Mouse (Mus musculus): Measurements from ENCODE around the gene Vps25. TPM values are rescaled to one million over a fixed set of nuclear protein-coding genes. Genes with fewer than 3 reads are reported as not detected.

Gene Vps25
- polyA plus RNA-seq, 1 experiment from 2014 or later: 133 TPM

GRCm38 (mm10) chr11:101295191-101295590 is 41.7 kb downstream of the Vps25 start:
- H3K9ac ChIP-seq (ENCODE audit: low read length): no peak overlapping the region
- H3K4me2 ChIP-seq (ENCODE audit: low read depth, low read length): no peak overlapping the region
- no peaks in the 10 kb centered on the region for H3K27me3 ChIP-seq (ENCODE audit: control insufficient read depth, insufficient read depth, low read length)
- H3K36me3 ChIP-seq (ENCODE audit: control insufficient read depth, insufficient read depth, low read length): peaks cover 13% of the 10 kb centered on the region; the same call in 1 of the 2 replicates
- H3K4me1 ChIP-seq (ENCODE audit: control insufficient read depth, insufficient read depth, low read length): no peaks in the 10 kb centered on the region
- ATAC-seq (ENCODE audit: insufficient read depth, low FRiP score): no peak
- WGBS: 94% methylated on average over 8 of the region's 8 CpGs
- no peak overlapping the region for H3K4me3 ChIP-seq (replicated peaks; ENCODE audit: low read length)
- H3K27ac ChIP-seq (ENCODE audit: low read length): no peak overlapping the region
- no peaks in the 10 kb centered on the region for H3K9me3 ChIP-seq (replicated peaks; ENCODE audit: control insufficient read depth, low read length)

GRCm38 (mm10) chr11:101300881-101301280 is 47.4 kb downstream of the Vps25 start:
- Histone ChIP-seq H3K4me2 (ENCODE audit: low read depth, low read length) (peak overlapping the region; percentile 98), H3K9me3 (replicated peaks; ENCODE audit: control insufficient read depth, low read length) (no peaks in the 10 kb centered on the region), H3K27ac (ENCODE audit: low read length) (no peak overlapping the region), H3K36me3 (ENCODE audit: control insufficient read depth, insufficient read depth, low read length) (no peaks in the 10 kb centered on the region), H3K9ac (ENCODE audit: low read length) (peak overlapping the region; percentile 91; the same call in 1 of the 2 replicates), H3K4me3 (replicated peaks; ENCODE audit: low read length) (peak overlapping the region; percentile 93), H3K4me1 (ENCODE audit: control insufficient read depth, insufficient read depth, low read length) (peaks cover 9% of the 10 kb centered on the region; the same call in 1 of the 2 replicates), H3K27me3 (ENCODE audit: control insufficient read depth, insufficient read depth, low read length) (no peaks in the 10 kb centered on the region)
- ATAC-seq (ENCODE audit: insufficient read depth, low FRiP score): no peak
- 60% methylated on average over 7 of the region's 7 CpGs for WGBS

GRCm38 (mm10) chr11:101301299-101302003 is 47.9 kb downstream of the Vps25 start:
- peak overlapping the region; percentile 93 for H3K4me3 ChIP-seq (replicated peaks; ENCODE audit: low read length)
- peak overlapping the region; percentile 91 for H3K9ac ChIP-seq (ENCODE audit: low read length)
- 0 out of 2 replicates have a peak, but pooled peaks have one; percentile 15 for ATAC-seq (ENCODE audit: insufficient read depth, low FRiP score)
- H3K27ac ChIP-seq (ENCODE audit: low read length): peak overlapping the region; percentile 61
- no peaks in the 10 kb centered on the region for H3K9me3 ChIP-seq (replicated peaks; ENCODE audit: control insufficient read depth, low read length)
- H3K4me2 ChIP-seq (ENCODE audit: low read depth, low read length): peak overlapping the region; percentile 98
- H3K27me3 ChIP-seq (ENCODE audit: control insufficient read depth, insufficient read depth, low read length): no peaks in the 10 kb centered on the region
- peaks cover 9% of the 10 kb centered on the region; the same call in 1 of the 2 replicates for H3K4me1 ChIP-seq (ENCODE audit: control insufficient read depth, insufficient read depth, low read length)
- no peaks in the 10 kb centered on the region for H3K36me3 ChIP-seq (ENCODE audit: control insufficient read depth, insufficient read depth, low read length)
- 12% methylated on average over 26 of the region's 26 CpGs for WGBS

- WGBS: 6% methylated on average over 39 of the region's 39 CpGs
- ATAC-seq (ENCODE audit: insufficient read depth, low FRiP score): peak; percentile 94
- H3K4me1 ChIP-seq (ENCODE audit: control insufficient read depth, insufficient read depth, low read length): peaks cover 9% of the 10 kb centered on the region; the same call in 1 of the 2 replicates
- H3K36me3 ChIP-seq (ENCODE audit: control insufficient read depth, insufficient read depth, low read length): no peaks in the 10 kb centered on the region
- no peaks in the 10 kb centered on the region for H3K27me3 ChIP-seq (ENCODE audit: control insufficient read depth, insufficient read depth, low read length)
- peak within 1 kb of the TSS; percentile 61 for H3K27ac ChIP-seq (ENCODE audit: low read length)
- peak within 1 kb of the TSS; percentile 93 for H3K4me3 ChIP-seq (replicated peaks; ENCODE audit: low read length)
- H3K9me3 ChIP-seq (replicated peaks; ENCODE audit: control insufficient read depth, low read length): no peaks in the 10 kb centered on the region
- H3K9ac ChIP-seq (ENCODE audit: low read length): peak within 1 kb of the TSS; percentile 91
- peak within 1 kb of the TSS; percentile 98 for H3K4me2 ChIP-seq (ENCODE audit: low read depth, low read length)
These were observed 48.7 kb downstream of the Vps25 start, which contains the start of gene Becn1 for GRCm38 (mm10) chr11:101302004-101302798. Gene Becn1 (minus strand): TSS chr11:101302286.

DNA sequence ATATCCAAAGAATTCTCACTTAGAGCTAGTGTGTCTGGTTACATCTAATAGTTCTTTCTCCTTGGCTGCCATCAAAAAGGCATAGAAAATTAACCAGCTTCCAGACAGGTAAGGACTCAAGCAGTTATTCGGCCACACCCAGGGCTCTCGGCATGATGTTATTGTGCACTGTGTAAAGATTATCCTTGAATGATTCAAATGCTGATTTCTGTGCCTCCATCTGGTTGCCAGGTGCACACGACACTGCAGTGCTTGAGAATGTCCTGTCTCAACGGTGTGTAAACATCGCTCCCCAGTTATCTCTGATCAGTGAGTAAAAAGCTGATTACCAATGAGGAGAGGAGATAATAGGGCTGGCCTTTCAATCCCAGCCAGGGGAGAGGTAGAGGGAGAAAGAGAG is 54.2 kb downstream of the Vps25 start:
- Histone ChIP-seq H3K4me1 (ENCODE audit: control insufficient read depth, insufficient read depth, low read length) (no peaks in the 10 kb centered on the region), H3K27me3 (ENCODE audit: control insufficient read depth, insufficient read depth, low read length) (no peaks in the 10 kb centered on the region), H3K4me3 (replicated peaks; ENCODE audit: low read length) (no peak overlapping the region), H3K27ac (ENCODE audit: low read length) (no peak overlapping the region), H3K9ac (ENCODE audit: low read length) (0 out of 2 replicates have a peak overlapping the region, but pooled peaks have one; percentile 14), H3K4me2 (ENCODE audit: low read depth, low read length) (no peak overlapping the region), H3K9me3 (replicated peaks; ENCODE audit: control insufficient read depth, low read length) (no peaks in the 10 kb centered on the region), H3K36me3 (ENCODE audit: control insufficient read depth, insufficient read depth, low read length) (no peaks in the 10 kb centered on the region)
- WGBS: 24% methylated on average over 5 of the region's 5 CpGs
- 0 out of 2 replicates have a peak, but pooled peaks have one; percentile 17 for ATAC-seq (ENCODE audit: insufficient read depth, low FRiP score)

Other genes with a start within 250 kb of the Vps25 start
- 47.8 and 50.5 TPM in 2 replicates for gene Atp6v0a1, start 244.3 kb upstream of the Vps25 start, polyA plus RNA-seq (2015; fragmentation: Nextera tagmentation; extraction: Ambion mirVana)
- gene Naglu, start 183.7 kb upstream of the Vps25 start, polyA plus RNA-seq (2015; fragmentation: Nextera tagmentation; extraction: Ambion mirVana): 17.0 and 17.2 TPM in 2 replicates
- gene Hsd17b1, start 175.3 kb upstream of the Vps25 start, polyA plus RNA-seq (2015; fragmentation: Nextera tagmentation; extraction: Ambion mirVana): 0.30 TPM in 1 of 2 replicates, not detected in the other
- gene Coasy, start 171.1 kb upstream of the Vps25 start, polyA plus RNA-seq (2015; fragmentation: Nextera tagmentation; extraction: Ambion mirVana): 38.9 and 41.8 TPM in 2 replicates
- 57.4 and 60.5 TPM in 2 replicates for gene Mlx, start 166.4 kb upstream of the Vps25 start, polyA plus RNA-seq (2015; fragmentation: Nextera tagmentation; extraction: Ambion mirVana)
- gene Psmc3ip, start 158.3 kb upstream of the Vps25 start, polyA plus RNA-seq (2015; fragmentation: Nextera tagmentation; extraction: Ambion mirVana): 21.4 and 23.4 TPM in 2 replicates
- 18.7 and 20.1 TPM in 2 replicates for gene Retreg3, start 133.8 kb upstream of the Vps25 start, polyA plus RNA-seq (2015; fragmentation: Nextera tagmentation; extraction: Ambion mirVana)
- 63.0 and 63.5 TPM in 2 replicates for gene Tubg1, start 133.8 kb upstream of the Vps25 start, polyA plus RNA-seq (2015; fragmentation: Nextera tagmentation; extraction: Ambion mirVana)
- 3.9 and 4.6 TPM in 2 replicates for gene Tubg2, start 97.8 kb upstream of the Vps25 start, polyA plus RNA-seq (2015; fragmentation: Nextera tagmentation; extraction: Ambion mirVana)
- gene Cntnap1, start 83.2 kb upstream of the Vps25 start, polyA plus RNA-seq (2015; fragmentation: Nextera tagmentation; extraction: Ambion mirVana): 2.3 and 2.6 TPM in 2 replicates
- gene Plekhh3, start 82.4 kb upstream of the Vps25 start, polyA plus RNA-seq (2015; fragmentation: Nextera tagmentation; extraction: Ambion mirVana): 17.6 and 18.7 TPM in 2 replicates
- 0.26 and 0.43 TPM in 2 replicates for gene Ccr10, start 78.3 kb upstream of the Vps25 start, polyA plus RNA-seq (2015; fragmentation: Nextera tagmentation; extraction: Ambion mirVana)
- gene Ezh1, start 27.2 kb upstream of the Vps25 start, polyA plus RNA-seq (2015; fragmentation: Nextera tagmentation; extraction: Ambion mirVana): 18.5 and 21.8 TPM in 2 replicates
- 95.8 and 106 TPM in 2 replicates for gene Ramp2, start 7.7 kb upstream of the Vps25 start, polyA plus RNA-seq (2015; fragmentation: Nextera tagmentation; extraction: Ambion mirVana)
- 23.5 and 28.0 TPM in 2 replicates for gene Wnk4, start 6.9 kb downstream of the Vps25 start, polyA plus RNA-seq (2015; fragmentation: Nextera tagmentation; extraction: Ambion mirVana)
- gene Cntd1, start 25.3 kb downstream of the Vps25 start, polyA plus RNA-seq (2015; fragmentation: Nextera tagmentation; extraction: Ambion mirVana): 0.70 and 1.2 TPM in 2 replicates
- 194 and 197 TPM in 2 replicates for gene Coa3, start 25.4 kb downstream of the Vps25 start, polyA plus RNA-seq (2015; fragmentation: Nextera tagmentation; extraction: Ambion mirVana)
- gene Becn1, start 48.6 kb downstream of the Vps25 start, polyA plus RNA-seq (2015; fragmentation: Nextera tagmentation; extraction: Ambion mirVana): 143 and 147 TPM in 2 replicates
- 98.2 and 107 TPM in 2 replicates for gene Psme3, start 62.5 kb downstream of the Vps25 start, polyA plus RNA-seq (2015; fragmentation: Nextera tagmentation; extraction: Ambion mirVana)
- 0.97 and 1.4 TPM in 2 replicates for gene Aoc2, start 71.4 kb downstream of the Vps25 start, polyA plus RNA-seq (2015; fragmentation: Nextera tagmentation; extraction: Ambion mirVana)
- 3.5 TPM in 2 replicates for gene Aoc3, start 76.9 kb downstream of the Vps25 start, polyA plus RNA-seq (2015; fragmentation: Nextera tagmentation; extraction: Ambion mirVana)
- gene G6pc, start 113.9 kb downstream of the Vps25 start, polyA plus RNA-seq (2015; fragmentation: Nextera tagmentation; extraction: Ambion mirVana): 0.09 and 0.15 TPM in 2 replicates
- 57.6 and 58.0 TPM in 2 replicates for gene Aarsd1, start 163.9 kb downstream of the Vps25 start, polyA plus RNA-seq (2015; fragmentation: Nextera tagmentation; extraction: Ambion mirVana)
- gene Gm27029, start 171.1 kb downstream of the Vps25 start, polyA plus RNA-seq (2015; fragmentation: Nextera tagmentation; extraction: Ambion mirVana): 7.5 and 10.8 TPM in 2 replicates
- gene Rundc1, start 171.4 kb downstream of the Vps25 start, polyA plus RNA-seq (2015; fragmentation: Nextera tagmentation; extraction: Ambion mirVana): 17.6 and 19.0 TPM in 2 replicates
- 16.3 and 26.9 TPM in 2 replicates for gene Ptges3l, start 171.6 kb downstream of the Vps25 start, polyA plus RNA-seq (2015; fragmentation: Nextera tagmentation; extraction: Ambion mirVana)
- 241 and 276 TPM in 2 replicates for gene Rpl27, start 188.6 kb downstream of the Vps25 start, polyA plus RNA-seq (2015; fragmentation: Nextera tagmentation; extraction: Ambion mirVana)
- gene Ifi35, start 194.7 kb downstream of the Vps25 start, polyA plus RNA-seq (2015; fragmentation: Nextera tagmentation; extraction: Ambion mirVana): 26.3 and 26.8 TPM in 2 replicates
- 10.7 and 11.9 TPM in 2 replicates for gene Rnd2, start 211.3 kb downstream of the Vps25 start, polyA plus RNA-seq (2015; fragmentation: Nextera tagmentation; extraction: Ambion mirVana)
- gene Vat1, start 212.5 kb downstream of the Vps25 start, polyA plus RNA-seq (2015; fragmentation: Nextera tagmentation; extraction: Ambion mirVana): 67.1 and 73.8 TPM in 2 replicates